Mouse (Mus musculus): ENCODE results near the gene Nkg7. TPM values are rescaled to one million over a fixed set of nuclear protein-coding genes. Genes with fewer than 3 reads are reported as not detected.

The Nkg7 gene
- polyA plus RNA-seq, 1 experiment from 2014 or later, result 0.23 TPM

DNA sequence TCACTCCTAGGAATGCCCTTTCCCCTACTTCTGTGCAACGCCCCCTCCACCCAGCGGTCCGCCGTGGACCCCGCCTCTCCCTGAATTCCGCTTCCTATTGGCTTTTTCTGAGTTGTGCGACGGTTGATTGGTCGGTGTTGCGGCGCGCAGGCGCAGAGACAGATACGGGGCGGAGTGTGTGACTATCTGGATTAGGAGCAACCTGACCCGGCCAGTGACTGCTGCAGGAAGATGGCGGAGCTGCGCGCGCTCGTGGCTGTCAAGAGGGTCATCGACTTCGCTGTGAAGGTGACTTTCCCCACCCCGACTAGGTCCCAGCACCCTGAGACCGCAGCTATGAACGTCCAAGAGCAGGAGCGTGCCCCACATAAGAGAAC lies 7.0 kb downstream of the Nkg7 start, which contains the start of the genes Etfb and Gm45233:
Etfb (plus strand) TSS at position 167 of the 377 bp plus-strand sequence.
Gm45233 (plus strand) TSS at position 212 of the 377 bp plus-strand sequence.
- TF ChIP-seq CTCF (IDR thresholded peaks at IDR 0.05), result no peak
- ATAC-seq (peak; percentile 90), DNase-seq (ENCODE audit: low read depth, low spot score) (peak; percentile 88)
- ChIA-PET CTCF (interaction anchor here (0.8 to 2.2 kb wide), 4 partner anchors 9 to 22 kb away, joined by 3 to 11 read pairs (median 4); no protein-coding TSS in a partner anchor), POLR2A (interaction anchor here (1.2 kb wide), 1 partner anchor 13 kb away, joined by 4 read pairs; no protein-coding TSS in a partner anchor)
- in situ Hi-C loops (cut with MboI; ENCODE audit: low pct_unique_long_range_greater_than_20kb), result loop anchor here (10.0 kb wide), 1 partner anchor 129 kb away; the partner anchor contains the start of gene Zfp715
- no peaks in the 10 kb centered on the region for H3K27me3 ChIP-seq

DNA sequence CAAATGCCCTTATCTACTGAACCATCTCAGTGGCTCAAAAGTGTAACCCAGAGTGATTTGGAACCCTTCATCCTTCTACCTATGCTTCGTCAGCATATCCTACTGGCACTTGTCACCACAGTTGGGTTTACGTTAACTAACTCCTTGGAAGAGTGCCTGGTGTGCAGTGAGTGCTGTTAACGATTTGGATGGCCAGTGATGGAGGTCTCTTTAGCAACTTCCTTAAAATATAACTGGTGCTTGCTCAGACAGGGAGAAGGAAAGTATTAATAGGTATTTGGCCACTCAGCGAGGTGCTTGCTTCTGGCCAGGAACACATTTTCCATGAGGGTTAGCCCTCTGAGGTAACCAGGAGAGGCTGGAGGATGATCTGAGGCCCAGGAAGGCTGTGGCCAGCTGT lies 10.9 kb downstream of the Nkg7 start:
- ATAC-seq, result no peak
- CTCF ChIA-PET, result no interaction called here

DNA sequence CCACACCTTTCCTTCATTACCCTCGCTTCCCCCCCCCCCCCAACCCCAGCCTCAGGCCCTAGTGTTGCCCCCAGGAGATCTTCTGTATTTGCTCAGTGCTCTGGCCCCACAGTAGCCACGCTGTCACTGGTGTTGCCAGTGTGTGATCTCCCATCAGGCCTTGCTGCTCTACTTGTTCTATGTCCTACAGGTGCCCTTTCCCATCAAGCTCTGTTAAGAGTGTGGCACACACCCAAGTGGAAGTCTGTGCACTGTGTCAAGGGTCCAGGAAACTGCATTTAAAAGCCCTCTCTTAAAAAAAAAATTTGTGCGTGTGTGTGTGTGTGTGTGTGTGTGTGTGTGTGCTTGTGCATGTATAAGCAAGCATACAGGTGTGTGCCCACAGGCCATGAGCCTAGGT lies 11.4 kb downstream of the Nkg7 start:
- ChIA-PET POLR2A (no interaction called here), CTCF (no interaction called here)
- no peak for TF ChIP-seq CTCF (IDR thresholded peaks at IDR 0.05)
- in situ Hi-C loops (cut with MboI; ENCODE audit: low pct_unique_long_range_greater_than_20kb), result loop anchor here (10.0 kb wide), 1 partner anchor 133 kb away; the partner anchor contains the start of gene Zfp715
- no peak for ATAC-seq
- no peaks in the 10 kb centered on the region for H3K27me3 ChIP-seq
- DNase-seq (ENCODE audit: low read depth, low spot score), result no peak

More for the DNA sequence above, 10.9 kb downstream of the Nkg7 start:
- POLR2A ChIA-PET, result no interaction called here
- TF ChIP-seq CTCF (IDR thresholded peaks at IDR 0.05), result no peak
- in situ Hi-C loops (cut with MboI; ENCODE audit: low pct_unique_long_range_greater_than_20kb), result loop anchor here (10.0 kb wide), 1 partner anchor 133 kb away; the partner anchor contains the start of gene Zfp715
- DNase-seq (ENCODE audit: low read depth, low spot score), result no peak
- H3K27me3 ChIP-seq, result no peaks in the 10 kb centered on the region

DNA sequence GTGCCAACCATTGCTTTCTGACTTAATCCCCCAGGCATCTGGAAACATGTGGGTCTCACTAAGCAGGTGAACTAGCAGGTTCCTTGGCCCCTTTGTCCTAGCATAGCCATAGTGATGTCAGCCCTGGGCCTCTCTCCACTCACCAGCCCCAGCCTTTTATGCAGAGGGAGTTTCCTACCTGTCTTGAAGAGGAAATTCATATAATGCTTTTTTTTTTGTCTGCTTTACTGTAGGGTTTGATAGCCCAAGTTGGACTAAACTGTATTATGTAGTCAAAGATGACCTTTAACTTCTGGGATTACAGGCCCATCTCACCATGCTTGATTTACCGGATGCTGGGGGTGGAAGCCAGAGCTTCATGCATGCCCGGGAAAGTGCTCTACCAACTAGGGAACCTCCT lies 12.9 kb downstream of the Nkg7 start:
- CTCF ChIA-PET, result no interaction called here
- TF ChIP-seq CTCF (IDR thresholded peaks at IDR 0.05), result no peak
- ATAC-seq, result no peak
- no peaks in the 10 kb centered on the region for H3K27me3 ChIP-seq
- no peak for DNase-seq (ENCODE audit: low read depth, low spot score)
- POLR2A ChIA-PET, result no interaction called here
- in situ Hi-C loops (cut with MboI; ENCODE audit: low pct_unique_long_range_greater_than_20kb), result loop anchor here (10.0 kb wide), 1 partner anchor 135 kb away; the partner anchor contains the start of gene Zfp715

DNA sequence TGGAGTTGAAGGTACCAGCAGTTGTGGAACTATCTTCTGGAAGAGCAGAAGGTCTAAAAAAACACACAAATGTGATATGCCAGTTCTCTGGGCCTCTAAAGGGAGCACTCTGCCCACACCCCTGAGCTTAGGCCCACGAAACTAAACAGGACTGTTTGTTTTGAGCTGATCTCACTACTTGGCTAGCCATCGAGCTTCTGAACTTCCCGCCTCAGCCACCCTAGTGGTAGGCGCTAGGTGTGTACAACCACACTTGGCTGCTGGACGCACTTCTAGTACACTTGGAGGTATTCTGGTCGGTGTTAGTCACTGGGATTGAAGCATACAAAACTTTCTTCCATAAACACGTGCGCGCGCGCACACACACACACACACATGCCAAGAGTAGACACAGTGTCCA lies 14.9 kb downstream of the Nkg7 start:
- H3K27me3 ChIP-seq, result no peaks in the 10 kb centered on the region
- ChIA-PET POLR2A (no interaction called here), CTCF (no interaction called here)
- TF ChIP-seq CTCF (IDR thresholded peaks at IDR 0.05), result no peak
- no peak for ATAC-seq
- in situ Hi-C loops (cut with MboI; ENCODE audit: low pct_unique_long_range_greater_than_20kb), result no loop called here
- DNase-seq (ENCODE audit: low read depth, low spot score), result no peak

- no peaks in the 10 kb centered on the region for H3K27me3 ChIP-seq
- CTCF ChIA-PET, result interaction anchor here (0.6 to 1.5 kb wide), 2 partner anchors 29 to 31 kb away, joined by 3 to 4 read pairs; no protein-coding TSS in a partner anchor
- POLR2A ChIA-PET, result no interaction called here
- ATAC-seq, result peak; percentile 93
- in situ Hi-C loops (cut with MboI; ENCODE audit: low pct_unique_long_range_greater_than_20kb), result no loop called here
- DNase-seq (ENCODE audit: low read depth, low spot score), result no peak
- peak; percentile 74 for TF ChIP-seq CTCF (IDR thresholded peaks at IDR 0.05)
Observed at GRCm38 (mm10) chr7:43452609-43453008, 15.7 kb downstream of the Nkg7 start.

DNA sequence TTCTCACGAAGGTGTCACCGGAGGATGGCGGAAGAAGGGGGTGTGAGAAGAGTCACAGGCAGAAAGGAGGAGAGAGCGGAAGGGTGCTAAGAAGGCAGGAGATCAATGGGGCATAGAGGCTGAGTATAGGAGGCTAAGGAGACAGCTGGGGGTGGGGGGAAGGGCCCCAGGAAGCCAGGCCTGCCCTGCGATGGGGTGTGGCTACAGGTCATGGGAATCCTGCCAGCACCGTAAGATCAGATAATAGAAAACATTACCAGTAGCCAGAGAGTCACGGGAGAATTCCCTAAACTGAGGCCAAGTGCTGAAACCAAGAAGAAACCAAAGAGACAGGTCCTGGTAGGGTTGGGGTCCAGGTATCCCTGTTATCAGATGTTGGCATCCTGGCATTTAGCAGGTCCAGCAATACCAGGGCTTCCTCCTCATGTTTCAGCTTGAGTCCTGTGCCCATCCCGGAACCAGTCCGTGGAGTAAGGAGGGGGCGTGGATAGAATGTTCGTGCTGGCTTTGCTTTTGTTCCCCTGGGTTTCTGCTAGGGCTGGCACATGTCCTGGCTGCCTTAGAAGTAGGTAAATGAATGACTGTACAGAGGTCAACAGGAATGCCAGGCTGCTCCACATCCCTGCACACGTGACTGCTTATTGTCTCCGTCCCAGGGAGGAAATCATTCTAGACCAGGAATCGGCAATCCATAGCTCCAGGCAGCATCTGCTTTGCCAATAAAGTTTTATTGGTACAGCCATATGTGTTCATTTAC lies 16.9 kb downstream of the Nkg7 start:
- H3K27me3 ChIP-seq, result no peaks in the 10 kb centered on the region
- POLR2A ChIA-PET, result no interaction called here
- CTCF ChIA-PET, result interaction anchor here (0.7 to 1.5 kb wide), 3 partner anchors 16 to 31 kb away, joined by 4 read pairs; no protein-coding TSS in a partner anchor
- DNase-seq (ENCODE audit: low read depth, low spot score) (no peak), ATAC-seq (no peak)
- no peak for TF ChIP-seq CTCF (IDR thresholded peaks at IDR 0.05)
- in situ Hi-C loops (cut with MboI; ENCODE audit: low pct_unique_long_range_greater_than_20kb), result no loop called here

GRCm38 (mm10) chr7:43454371-43454770 lies 17.5 kb downstream of the Nkg7 start:
- no peak for ATAC-seq
- in situ Hi-C loops (cut with MboI; ENCODE audit: low pct_unique_long_range_greater_than_20kb), result no loop called here
- DNase-seq (ENCODE audit: low read depth, low spot score), result no peak
- no peaks in the 10 kb centered on the region for H3K27me3 ChIP-seq
- ChIA-PET POLR2A (no interaction called here), CTCF (interaction anchor here (0.7 to 1.4 kb wide), 2 partner anchors 15 to 29 kb away, joined by 4 read pairs; no protein-coding TSS in a partner anchor)
- TF ChIP-seq CTCF (IDR thresholded peaks at IDR 0.05), result no peak

GRCm38 (mm10) chr7:43462851-43463250 lies 26.0 kb downstream of the Nkg7 start, which contains the start of gene Vsig10l:
Gene Vsig10l (plus strand): TSS chr7:43463151.
- CTCF ChIA-PET, result interaction anchor here (1.3 kb wide), 1 partner anchor 40 kb away, joined by 3 read pairs; no protein-coding TSS in a partner anchor
- H3K27me3 ChIP-seq, result no peaks in the 10 kb centered on the region
- in situ Hi-C loops (cut with MboI; ENCODE audit: low pct_unique_long_range_greater_than_20kb), result no loop called here
- DNase-seq (ENCODE audit: low read depth, low spot score), result no peak
- ATAC-seq, result no peak
- TF ChIP-seq CTCF (IDR thresholded peaks at IDR 0.05), result no peak
- POLR2A ChIA-PET, result no interaction called here

GRCm38 (mm10) chr7:43463976-43464375 lies 27.1 kb downstream of the Nkg7 start:
- CTCF ChIA-PET, result no interaction called here
- no peak for ATAC-seq

GRCm38 (mm10) chr7:43464864-43465343 lies 28.0 kb downstream of the Nkg7 start:
- DNase-seq (ENCODE audit: low read depth, low spot score), result no peak
- no peaks in the 10 kb centered on the region for H3K27me3 ChIP-seq
- ChIA-PET CTCF (interaction anchor here (2.5 kb wide), 1 partner anchor 42 kb away, joined by 15 read pairs; no protein-coding TSS in a partner anchor), POLR2A (no interaction called here)
- ATAC-seq, result peak; percentile 20
- in situ Hi-C loops (cut with MboI; ENCODE audit: low pct_unique_long_range_greater_than_20kb), result loop anchor here (5.0 kb wide), 1 partner anchor 183 kb away; no protein-coding TSS in a partner anchor
- no peak for TF ChIP-seq CTCF (IDR thresholded peaks at IDR 0.05)

More at GRCm38 (mm10) chr7:43463976-43464375, 27.1 kb downstream of the Nkg7 start:
- in situ Hi-C loops (cut with MboI; ENCODE audit: low pct_unique_long_range_greater_than_20kb), result no loop called here
- no peaks in the 10 kb centered on the region for H3K27me3 ChIP-seq
- POLR2A ChIA-PET, result interaction anchor here (1.2 kb wide), 1 partner anchor 151 kb away, joined by 3 read pairs; the partner anchor contains the start of gene Zfp715
- no peak for DNase-seq (ENCODE audit: low read depth, low spot score)
- TF ChIP-seq CTCF (IDR thresholded peaks at IDR 0.05), result no peak

Data from Patski (cell line).